Mouse (Mus musculus) mesoderm, embryonic 11.5 days (tissue): ENCODE data around the gene C1rb.
"Not testable (repeated sequence)": the region's sequence is repeated elsewhere in the genome, so short reads cannot be mapped to it uniquely, and the experiment has no call there.

ENCODE experiments used
- DNase-seq: peaks from one replicate; pipeline ENCODE4 v3.0.0-alpha.2; 2012; ENCODE audit warnings: low read depth, low spot score

The C1rb gene

DNA sequence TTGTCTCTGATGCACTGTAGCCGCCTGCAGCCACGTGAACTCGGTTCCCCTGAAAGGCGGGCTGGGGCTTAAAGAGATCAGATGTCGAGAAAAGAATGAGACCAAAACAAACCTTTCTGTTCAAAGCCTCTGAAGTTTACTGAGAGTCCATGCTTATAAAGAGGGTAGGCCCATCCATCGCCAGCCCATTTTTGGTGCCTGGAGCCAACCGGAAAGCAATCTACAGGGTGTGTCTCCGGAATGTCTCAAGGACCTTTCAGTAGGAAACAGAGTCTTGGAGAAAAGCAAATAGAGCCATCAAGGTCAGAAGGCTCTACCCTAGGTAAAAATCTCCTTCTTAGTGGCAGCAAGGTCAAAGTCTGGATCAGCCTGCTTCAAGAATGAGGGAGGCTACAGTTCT is 23.0 kb downstream of the C1rb start:
- DNase-seq, result no peak

DNA sequence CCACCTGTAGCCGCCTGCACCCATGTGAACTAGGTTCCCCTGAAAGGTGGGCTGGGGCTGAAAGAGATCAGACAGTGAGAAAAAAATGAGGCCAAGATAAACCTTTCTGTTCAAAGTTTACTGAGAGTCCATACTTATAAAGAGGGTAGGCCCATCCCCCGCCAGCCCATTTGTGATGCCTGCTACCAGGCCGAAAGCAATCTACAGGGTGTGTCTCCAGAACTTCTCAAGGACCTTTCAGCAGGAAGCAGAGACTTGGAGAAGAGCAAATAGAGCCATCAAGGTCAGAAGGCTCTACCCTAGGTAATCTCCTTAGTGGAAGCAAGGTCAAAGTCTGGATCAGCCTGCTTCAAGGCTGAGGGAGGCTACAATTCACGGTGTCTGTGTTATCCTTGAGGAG is 31.9 kb downstream of the C1rb start:
- no peak for DNase-seq

GRCm38 (mm10) chr6:124625612-124626011 is 55.5 kb downstream of the C1rb start:
- DNase-seq, result no peak

DNA sequence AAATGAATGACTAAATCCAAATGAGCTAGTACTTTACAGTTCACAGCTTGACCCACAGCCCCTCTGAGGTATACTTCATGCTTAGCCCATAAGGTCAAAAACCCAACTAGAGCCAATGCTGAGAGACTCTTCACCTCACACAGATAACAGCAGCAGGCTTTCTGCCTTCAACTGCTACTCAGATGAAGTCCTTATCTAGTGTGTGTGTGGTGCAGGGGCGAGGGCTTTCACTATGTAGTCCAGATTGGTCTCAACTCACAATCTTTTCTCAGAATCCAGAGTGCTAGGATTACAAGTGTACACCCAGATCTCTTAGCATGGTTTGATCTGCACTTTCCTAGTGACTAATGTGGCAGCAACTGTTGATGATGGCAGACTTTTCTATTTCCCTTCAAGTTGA is 56.1 kb downstream of the C1rb start:
- DNase-seq, result not testable (repeated sequence)

DNA sequence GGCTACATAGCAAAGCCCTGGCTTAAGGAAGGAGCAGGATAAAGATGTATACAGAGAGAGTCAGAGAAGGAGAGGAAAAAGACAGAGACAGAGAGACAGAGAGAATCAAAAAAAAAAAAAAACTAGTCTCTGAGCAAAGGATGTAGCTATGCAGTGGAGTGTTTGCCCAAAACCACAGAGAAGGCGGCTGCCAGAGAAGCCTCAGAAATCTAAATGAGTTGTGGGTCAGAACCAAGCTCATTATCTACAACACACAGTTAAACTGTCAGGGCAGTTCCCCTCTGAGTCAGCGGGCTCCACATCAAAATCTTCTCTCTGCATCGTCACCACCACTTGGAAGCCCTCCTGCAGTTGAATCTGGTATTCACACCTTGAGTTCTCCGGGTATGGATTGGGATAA is 60.7 kb downstream of the C1rb start:
- no peak for DNase-seq
